Mouse (Mus musculus): ENCODE measurements around the gene Naf1. TPM values are rescaled to one million over a fixed set of nuclear protein-coding genes. Genes with fewer than 3 reads are reported as not detected.

Naf1 gene
- total RNA-seq, 1 experiment from 2014 or later = 2.1 TPM

GRCm38 (mm10) chr8:66936236-66936635, 76.2 kb downstream of the Naf1 start:
- no peak for ATAC-seq (ENCODE audit: extremely low read depth, insufficient number of reproducible peaks, low FRiP score, poor library complexity, severe bottlenecking)

Other genes starting within 250 kb of the Naf1 start
- gene Npy5r, start 172.1 kb upstream of the Naf1 start, total RNA-seq (2017) = not detected in 2 replicates
- not detected in 2 replicates for gene Npy1r, start 163.0 kb upstream of the Naf1 start, total RNA-seq (2017)

All from neutrophil, adult 5-6 weeks (primary cell).